Mouse (Mus musculus): ENCODE measurements around the gene Nrgn.

Nrgn gene

DNA sequence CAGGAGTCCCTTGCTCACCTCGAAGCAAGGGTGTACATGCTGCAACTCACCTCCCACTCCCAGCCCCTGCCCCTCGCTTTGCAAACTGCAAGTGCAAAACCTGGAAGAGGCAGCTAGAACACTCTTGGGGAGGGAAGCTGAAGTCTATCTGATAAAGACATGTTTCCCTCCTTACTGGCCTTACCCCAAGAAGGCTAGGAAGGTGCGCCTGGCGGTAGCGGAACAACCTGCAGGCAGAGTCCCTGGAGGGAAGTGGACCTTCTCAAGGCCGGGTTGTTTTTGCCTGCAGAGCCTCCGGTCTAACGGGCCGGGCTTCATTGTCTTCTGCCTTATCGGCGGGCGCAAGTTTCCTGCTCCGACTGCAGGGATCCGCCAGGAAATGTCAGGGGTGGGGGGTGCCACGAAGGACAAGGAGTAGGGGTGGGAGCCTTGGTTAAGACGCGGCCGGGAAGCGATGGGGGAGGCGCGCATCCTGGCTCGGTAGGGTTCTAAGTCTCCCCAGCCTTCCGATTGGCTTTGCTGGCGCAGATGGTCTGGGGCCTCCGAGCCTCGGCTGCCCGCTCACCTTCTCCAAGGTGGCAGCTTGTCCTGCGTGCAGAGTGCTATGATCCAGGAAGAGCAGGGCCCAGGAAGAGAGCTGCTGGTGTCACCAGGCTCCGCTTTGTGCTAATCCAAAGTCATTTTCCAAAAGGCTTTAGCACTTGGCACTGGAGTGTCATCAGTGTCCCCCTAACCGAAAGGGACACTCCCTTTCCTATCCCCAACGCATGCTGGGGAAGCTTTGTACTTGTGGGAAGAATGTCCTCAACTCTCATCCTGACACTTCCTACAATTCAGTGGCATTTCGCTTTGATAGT is 22.4 kb downstream of the Nrgn start:
- in situ Hi-C loops (cut with MboI, MseI): no loop called here

DNA sequence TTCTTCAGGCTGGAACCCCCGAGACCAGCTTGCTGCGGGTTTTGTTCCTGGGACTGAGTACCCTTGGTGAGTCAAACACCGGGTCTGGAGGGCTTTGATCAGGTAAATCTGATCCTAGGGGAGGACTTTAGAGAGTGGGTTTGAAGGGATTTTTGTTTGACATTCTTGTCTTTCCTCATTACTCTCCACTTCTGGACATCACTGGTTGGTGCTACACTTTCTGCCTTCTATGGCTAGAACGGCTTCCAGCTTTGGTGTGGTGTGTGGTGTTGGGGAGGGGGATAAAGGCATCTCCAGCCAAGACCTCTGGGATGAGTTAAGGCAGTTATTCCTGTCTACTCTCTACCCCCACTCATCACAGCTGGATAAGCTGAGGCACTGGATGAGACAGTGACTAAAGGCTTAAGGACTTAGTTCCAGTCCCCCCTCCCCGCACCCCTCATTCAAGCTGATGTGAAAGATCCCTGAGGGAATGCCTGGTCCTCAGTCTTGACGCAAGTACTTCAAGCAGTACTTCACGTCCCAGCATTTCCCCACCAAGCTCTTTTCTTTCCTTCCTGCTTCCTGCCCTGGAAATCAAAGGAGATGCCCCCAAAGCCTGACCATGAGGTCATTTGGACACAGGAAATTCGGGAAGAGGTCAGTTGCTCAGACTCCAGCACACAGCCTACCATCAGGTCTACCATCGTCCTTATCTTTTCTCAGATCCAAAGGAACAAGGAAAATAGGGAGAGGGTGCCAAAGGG is 24.3 kb downstream of the Nrgn start:
- in situ Hi-C loops (cut with MboI, MseI): no loop called here

- in situ Hi-C loops (cut with MboI, MseI): no loop called here
These were observed 25.1 kb downstream of the Nrgn start, which contains the start of gene Esam for GRCm38 (mm10) chr9:37527396-37528224. TSS of gene Esam (plus strand) at chr9:37528078.

GRCm38 (mm10) chr9:37526443-37527395 is 26.0 kb downstream of the Nrgn start:
- in situ Hi-C loops (cut with MboI, MseI): no loop called here

GRCm38 (mm10) chr9:37525461-37525860 is 27.2 kb downstream of the Nrgn start:
- in situ Hi-C loops (cut with MboI, MseI): no loop called here

DNA sequence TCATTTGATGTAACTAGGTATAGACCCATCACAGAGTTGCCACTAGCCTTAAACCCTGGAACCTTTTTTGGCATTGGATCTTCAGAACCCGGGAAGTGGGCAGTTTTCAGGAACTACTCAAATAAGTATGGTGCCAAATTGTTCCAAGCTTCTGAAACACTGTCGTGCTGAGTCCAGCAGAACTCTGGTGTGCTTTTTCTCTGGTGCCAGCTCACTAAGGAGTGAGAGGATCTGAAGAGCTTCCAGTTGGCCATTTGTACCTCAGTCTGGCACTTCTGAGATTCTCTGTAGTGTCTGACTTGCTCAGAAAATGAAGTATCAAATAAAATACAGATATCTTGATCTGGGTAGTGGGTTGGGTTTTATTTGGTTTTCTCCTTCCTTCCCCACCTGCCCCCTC is 32.7 kb downstream of the Nrgn start:
- in situ Hi-C loops (cut with MboI, MseI): no loop called here

DNA sequence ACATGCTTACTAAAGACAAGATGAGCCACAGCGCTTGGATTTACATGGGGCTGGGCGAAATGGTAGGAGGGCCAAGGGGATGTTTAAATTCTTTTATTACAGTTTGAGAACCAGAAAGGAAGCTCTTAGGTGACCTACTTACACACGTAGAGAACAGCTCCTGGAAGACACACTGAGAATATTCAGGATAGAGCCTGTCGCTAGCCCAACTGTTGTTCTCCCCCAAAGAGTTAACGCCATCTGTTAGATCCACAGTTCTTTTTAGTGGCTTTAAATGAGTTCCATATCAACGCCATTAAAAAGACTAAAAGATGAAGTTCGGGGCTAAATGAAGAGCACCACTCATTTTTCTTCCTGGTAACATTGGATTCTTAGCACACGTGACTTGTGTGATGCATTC is 33.7 kb downstream of the Nrgn start:
- in situ Hi-C loops (cut with MboI, MseI): no loop called here

GRCm38 (mm10) chr9:37517467-37517866 is 35.2 kb downstream of the Nrgn start:
- in situ Hi-C loops (cut with MboI, MseI): no loop called here

- in situ Hi-C loops (cut with MboI, MseI): no loop called here
These were observed 38.2 kb downstream of the Nrgn start for GRCm38 (mm10) chr9:37514456-37514855.

- in situ Hi-C loops (cut with MboI, MseI): no loop called here
These were observed 40.6 kb downstream of the Nrgn start for GRCm38 (mm10) chr9:37512097-37512496.

GRCm38 (mm10) chr9:37506023-37506422 is 46.7 kb downstream of the Nrgn start:
- in situ Hi-C loops (cut with MboI, MseI): no loop called here

- in situ Hi-C loops (cut with MboI, MseI): no loop called here
These were observed 48.4 kb downstream of the Nrgn start for GRCm38 (mm10) chr9:37504348-37504747.

DNA sequence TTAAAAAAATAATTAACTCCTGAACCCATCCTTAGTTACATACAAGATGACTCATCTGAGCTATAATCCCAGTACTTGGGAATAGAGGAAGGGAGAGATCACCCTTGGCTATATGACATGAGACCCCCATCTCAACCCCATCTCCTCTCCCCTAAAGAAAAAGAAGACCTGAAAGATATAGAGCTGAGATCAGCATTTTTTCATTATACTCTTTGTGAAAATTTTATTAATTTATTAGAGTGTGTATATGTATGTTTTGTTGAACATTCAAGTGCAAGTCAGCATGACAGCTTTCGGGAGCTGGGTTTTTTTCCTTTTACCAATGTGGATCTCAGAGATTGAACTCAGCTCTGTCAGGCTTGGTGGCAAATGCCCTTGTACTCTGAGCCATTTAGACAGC is 51.5 kb downstream of the Nrgn start:
- in situ Hi-C loops (cut with MboI, MseI): no loop called here

- in situ Hi-C loops (cut with MboI, MseI): no loop called here
These were observed 52.5 kb downstream of the Nrgn start for GRCm38 (mm10) chr9:37500201-37500600.

DNA sequence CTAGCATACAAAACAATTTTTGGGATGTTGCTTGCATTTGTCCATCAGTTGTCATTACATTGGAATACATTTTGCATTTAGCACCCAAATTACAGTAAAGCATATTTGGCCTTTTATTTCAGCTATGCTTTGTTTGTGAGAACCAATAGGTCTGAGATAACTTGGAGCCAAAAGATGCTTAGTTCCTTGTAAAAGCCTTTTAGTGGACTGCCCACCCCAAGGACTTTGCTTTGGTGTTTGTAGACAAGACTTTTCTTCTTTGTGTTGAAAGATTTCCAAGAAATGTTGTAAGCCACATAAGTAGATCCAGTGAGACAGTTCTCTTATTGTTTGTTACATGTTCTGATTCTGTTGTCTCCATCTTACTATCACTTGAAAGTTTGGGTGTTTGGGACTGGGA is 56.4 kb downstream of the Nrgn start:
- in situ Hi-C loops (cut with MboI, MseI): no loop called here

DNA sequence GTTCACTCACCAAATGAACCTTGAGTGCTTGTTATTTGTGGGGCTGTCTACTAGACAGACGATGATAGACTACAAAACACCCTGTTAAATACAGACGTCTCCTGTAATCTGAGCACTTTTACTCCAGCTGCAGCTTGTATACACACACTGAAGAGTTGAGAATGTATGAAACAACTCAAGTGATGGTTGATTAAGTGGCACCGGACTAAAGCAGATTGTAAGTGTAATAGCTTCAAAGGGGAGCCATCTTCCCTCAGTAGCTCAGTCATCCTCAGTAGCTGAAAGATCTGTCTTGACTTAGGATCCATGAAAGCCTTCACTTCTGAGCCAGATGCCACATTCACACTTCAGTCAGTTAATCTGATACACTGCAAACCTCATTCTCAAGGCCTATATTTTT is 56.9 kb downstream of the Nrgn start:
- in situ Hi-C loops (cut with MboI, MseI): no loop called here

All from T-helper 1 cell (primary cell).